Mouse (Mus musculus): Measurements from ENCODE around the gene Gm20873. TPM values are rescaled to one million over a fixed set of nuclear protein-coding genes. Genes with fewer than 3 reads are reported as not detected.
"Not testable (repeated sequence)": the region's sequence is repeated elsewhere in the genome, so short reads cannot be mapped to it uniquely, and the experiment has no call there.

Gm20873 gene
- not detected for polyA plus RNA-seq (2017; shearing (Covaris generic))

GRCm38 (mm10) chrY:6266798-6267197 is at the start of gene Gm20873:
TSS of gene Gm20873 (plus strand) at chrY:6267098.
- not testable (repeated sequence) for ATAC-seq

GRCm38 (mm10) chrY:6237895-6238294 is 29.0 kb upstream of the Gm20873 start, which contains the start of gene Gm21746:
TSS of gene Gm21746 (minus strand) at chrY:6237995.
- not testable (repeated sequence) for ATAC-seq

Other genes starting within 250 kb of the Gm20873 start
- not detected for gene Gm21746, start 29.1 kb upstream of the Gm20873 start, polyA plus RNA-seq (2017; shearing (Covaris generic))

All from activated CD4-positive, CD25-positive, alpha-beta regulatory T cell, adult 4 months (primary cell).